Mouse (Mus musculus) cerebral cortex, adult 2 months (tissue): Measurements from ENCODE around the gene Gm28044.

Source experiments
- WGBS: fragments of 180-500 bp; shearing (Covaris S2); methylation state at CpG from one replicate; pipeline ENCODE4 v1.1.7; 2018; 5-methylcytosine and 5-hydroxymethylcytosine counted together

Gm28044 gene

DNA sequence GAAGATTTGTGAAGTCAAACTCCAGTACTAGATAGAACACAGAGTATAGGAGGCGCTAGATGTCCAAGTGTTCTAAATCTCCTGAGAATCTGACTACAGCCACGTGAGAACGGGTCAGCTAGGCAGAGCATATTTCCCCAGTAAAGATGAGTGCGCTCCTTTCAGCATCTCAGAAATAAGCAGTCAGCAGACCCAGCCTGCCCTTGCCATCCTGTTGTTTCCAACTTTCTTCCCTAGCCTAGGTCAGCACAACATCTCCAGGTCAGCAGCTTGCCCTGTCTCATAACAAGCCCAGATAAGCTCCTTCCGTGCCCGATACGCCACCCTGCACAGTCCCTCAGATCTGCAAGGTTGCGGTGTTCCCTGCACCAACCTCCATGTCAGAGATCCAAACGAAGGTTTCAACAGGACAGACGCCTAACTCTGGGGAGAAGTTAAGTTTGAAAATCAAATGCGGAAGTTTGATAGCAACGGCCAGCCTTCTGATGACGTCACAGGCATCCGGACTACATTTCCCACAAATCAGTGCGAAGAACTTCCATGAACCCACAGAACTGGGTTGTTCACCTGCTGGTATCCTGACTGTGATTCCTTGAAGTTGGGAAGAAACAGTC lies at the start of gene Gm28044, which contains the start of gene Zfp953:
TSS of gene Gm28044 (minus strand) at position 406 of the 614 bp plus-strand sequence.
TSS of gene Zfp953 (minus strand) at position 475 of the 614 bp plus-strand sequence.
- WGBS = under 1% methylated on average over 15 of the region's 15 CpGs

DNA sequence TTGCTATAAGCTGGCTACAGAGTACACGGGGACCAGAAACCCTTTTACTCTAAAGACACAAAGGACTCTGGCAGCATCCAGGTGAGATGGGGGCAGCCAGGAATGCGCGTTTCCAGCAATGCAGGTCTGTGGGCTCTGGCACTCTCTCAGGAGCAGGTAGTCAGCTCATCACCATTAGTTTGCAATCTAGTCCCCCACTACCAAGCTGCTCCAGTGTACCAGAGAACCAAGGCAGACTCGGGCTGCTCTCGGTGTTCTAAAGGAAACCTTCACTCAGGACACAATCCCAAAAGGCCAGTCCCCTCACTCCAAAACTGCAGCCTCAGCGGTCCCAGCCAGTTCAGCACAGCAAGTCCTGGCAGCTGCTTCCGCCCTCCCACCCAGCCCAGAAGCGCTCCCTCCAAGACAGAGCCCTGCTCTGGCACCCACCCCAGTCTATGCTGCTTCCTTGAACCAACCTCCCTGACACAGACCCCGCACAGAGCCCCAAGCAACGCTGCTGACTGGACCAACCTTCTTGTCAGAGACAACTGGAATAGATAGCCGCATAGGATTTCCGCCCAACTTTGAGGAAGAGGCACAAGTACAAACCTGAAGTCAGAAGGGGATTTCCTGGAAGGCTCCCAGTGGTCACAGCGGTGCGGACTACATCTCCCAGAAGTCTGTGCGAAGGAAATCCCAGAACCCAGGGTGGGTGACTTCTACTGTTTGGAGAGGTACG lies 39.0 kb upstream of the Gm28044 start, which contains the start of gene Zfp429:
TSS of gene Zfp429 (minus strand) at position 637 of the 721 bp plus-strand sequence.
- WGBS = 5% methylated on average over 16 of the region's 16 CpGs

DNA sequence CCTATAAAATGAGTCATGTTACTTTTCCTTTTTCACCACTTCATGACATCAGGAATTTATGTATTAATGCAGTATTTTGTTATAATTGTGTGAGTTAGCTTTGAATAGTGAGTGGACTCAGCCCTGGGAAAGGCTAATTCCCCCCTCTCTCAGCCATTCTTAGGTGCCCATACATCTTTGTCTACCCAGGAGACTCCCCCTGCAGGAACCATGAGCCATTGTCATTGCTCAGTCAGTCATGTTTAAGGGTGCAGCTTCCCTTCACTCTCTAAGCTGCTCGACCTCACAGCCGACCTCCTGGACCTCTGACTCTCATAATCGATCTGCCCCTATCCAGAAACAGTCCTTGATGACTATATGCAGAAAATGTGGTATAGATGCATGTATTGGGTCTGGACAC lies 15.9 kb upstream of the Gm28044 start:
- WGBS = 58% methylated on average over 3 of the region's 3 CpGs

DNA sequence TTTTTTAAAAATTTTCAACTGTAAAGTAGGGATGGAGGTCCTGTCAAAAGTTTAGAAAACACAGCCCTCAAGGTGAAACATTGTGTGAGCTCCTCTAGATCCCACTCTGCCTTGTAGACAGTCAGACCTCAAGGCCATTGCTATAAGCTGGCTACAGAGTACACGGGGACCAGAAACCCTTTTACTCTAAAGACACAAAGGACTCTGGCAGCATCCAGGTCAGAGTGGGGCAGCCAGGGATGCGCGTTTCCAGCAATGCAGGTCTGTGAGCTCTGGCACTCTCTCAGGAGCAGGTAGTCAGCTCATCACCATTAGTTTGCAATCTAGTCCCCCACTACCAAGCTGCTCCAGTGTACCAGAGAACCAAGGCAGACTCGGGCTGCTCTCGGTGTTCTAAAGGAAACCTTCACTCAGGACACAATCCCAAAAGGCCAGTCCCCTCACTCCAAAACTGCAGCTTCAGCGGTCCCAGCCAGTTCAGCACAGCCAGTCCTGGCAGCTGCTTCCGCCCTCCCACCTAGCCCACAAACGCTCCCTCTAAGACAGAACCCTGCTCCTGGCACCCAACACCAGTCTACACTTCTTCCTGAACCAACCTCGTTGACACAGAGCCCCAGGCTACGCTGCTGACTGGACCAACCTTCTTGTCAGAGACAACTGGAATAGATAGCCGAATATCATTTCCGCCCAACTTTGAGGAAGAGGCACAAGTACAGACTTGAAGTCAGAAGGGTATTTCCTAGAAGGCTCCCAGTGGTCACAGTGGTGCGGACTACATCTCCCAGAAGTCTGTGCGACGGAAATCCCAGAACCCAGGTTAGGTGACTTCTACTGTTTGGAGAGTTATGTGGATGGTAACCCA lies 14.9 kb upstream of the Gm28044 start, which contains the start of the genes Gm28041 and Zfp456:
TSS of gene Gm28041 (minus strand) at position 684 of the 862 bp plus-strand sequence.
TSS of gene Zfp456 (minus strand) at position 761 of the 862 bp plus-strand sequence.
- 21% methylated on average over 15 of the region's 15 CpGs for WGBS

DNA sequence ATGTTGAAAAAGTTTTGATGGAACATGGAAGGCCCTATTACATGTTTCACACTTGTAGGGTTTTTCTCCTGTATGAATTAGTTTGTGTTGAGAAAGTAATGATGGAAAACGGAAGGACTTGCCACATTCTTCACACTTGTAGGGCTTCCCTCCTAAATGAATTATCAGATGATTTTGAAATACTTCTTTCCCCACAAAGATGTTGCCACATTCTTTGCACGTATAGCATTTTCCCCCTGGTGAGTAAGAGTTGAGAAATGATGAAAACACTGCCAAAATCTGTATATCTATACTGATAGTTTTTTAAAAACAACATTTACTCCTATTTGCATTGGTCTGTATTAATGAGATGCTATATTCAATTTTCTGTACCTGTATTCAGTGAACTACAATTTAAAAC lies 16.9 kb downstream of the Gm28044 start:
- 94% methylated on average over 2 of the region's 2 CpGs for WGBS

DNA sequence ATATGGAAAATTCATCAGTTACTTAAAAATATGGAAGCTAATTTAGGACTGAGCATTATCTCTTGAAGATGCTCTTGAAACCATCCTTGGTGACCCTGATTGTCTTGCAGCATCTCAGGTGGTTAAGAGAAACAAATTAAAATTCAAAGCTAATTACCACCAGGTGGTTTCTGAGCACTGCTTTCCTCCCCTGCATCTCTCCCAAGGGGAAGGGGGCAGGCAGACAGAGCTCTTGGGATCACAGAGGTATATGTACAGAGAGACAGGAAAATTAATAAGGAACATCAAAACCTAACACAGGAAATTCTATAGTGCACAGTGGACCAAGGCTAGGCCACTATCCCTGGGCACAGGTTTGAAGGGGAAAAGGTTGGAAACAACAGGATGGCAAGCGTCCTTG lies 27.5 kb downstream of the Gm28044 start:
- 62% methylated on average over 1 of the region's 1 CpGs for WGBS

GRCm38 (mm10) chr13:67332019-67332724 lies 28.2 kb downstream of the Gm28044 start, which contains the start of gene Zfp595:
Gene Zfp595, minus strand, starts transcription at chr13:67332570.
- 8% methylated on average over 17 of the region's 17 CpGs for WGBS

GRCm38 (mm10) chr13:67306718-67307117 lies 53.6 kb downstream of the Gm28044 start:
- 23% methylated on average over 5 of the region's 5 CpGs for WGBS

- 4% methylated on average over 16 of the region's 16 CpGs for WGBS
Measured at GRCm38 (mm10) chr13:67305822-67306672, 54.3 kb downstream of the Gm28044 start, which contains the start of gene Zfp457. Gene Zfp457, minus strand, starts transcription at chr13:67306485.

DNA sequence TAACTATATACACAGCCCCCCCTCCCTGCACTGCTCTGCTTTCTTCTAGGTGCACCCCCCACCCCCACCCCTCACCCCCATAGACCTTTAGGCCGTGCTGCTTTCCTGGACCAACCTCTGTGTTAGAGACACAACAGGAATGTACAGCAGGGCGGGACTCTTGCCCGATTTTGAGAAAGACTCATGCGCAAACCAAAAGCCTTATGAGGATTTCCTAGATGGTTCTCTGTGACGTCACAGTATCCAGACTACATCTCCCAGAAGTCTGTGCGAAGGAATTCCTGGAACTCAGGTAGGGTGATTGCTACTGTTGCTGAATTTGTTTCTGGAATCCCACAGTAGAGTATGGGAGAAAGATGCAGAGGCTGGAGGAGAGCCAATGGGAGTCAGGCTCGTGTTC lies 82.0 kb downstream of the Gm28044 start, which contains the start of gene Zfp458:
TSS of gene Zfp458 (minus strand) at position 153 of the 400 bp plus-strand sequence.
- WGBS = 39% methylated on average over 7 of the region's 7 CpGs

- 40% methylated on average over 8 of the region's 9 CpGs for WGBS
Measured at GRCm38 (mm10) chr13:67269383-67270065, 90.8 kb downstream of the Gm28044 start.

DNA sequence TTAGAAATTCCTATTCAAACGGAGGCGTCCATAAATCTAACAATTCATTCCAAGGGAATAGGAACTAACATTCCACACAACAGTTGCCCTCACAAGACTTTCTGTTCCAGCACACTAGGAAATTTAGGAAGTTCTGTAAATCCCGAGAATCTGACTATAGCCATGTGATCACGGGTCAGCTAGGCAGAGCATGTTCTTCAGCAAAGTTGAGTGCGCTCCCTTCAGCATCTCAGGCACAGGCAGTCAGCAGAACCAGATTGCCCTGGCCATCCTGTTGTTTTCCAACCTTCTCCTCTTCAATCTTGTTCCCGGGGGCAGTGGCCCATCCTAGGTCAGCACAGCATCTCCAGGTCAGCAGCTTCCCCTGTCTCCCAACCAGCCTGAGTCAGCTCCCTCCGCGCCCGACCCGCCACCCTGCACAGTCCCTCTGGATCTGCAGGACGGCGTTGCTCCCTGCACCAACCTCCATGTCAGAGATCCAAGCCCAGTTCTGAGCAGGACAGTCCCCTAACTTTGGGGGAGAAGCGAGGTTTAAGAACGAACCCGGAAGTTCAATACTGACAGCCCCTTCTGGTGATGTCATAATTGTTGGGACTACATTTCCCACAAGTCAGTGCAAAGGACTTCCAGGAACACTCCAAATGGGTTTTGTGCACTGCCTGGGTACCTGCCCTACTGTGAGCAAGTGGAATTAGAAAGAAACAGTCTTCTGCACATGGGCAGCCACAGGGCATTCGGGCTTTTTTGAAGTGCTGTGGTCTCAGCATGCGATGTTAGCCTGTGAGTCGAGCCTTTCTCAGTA lies 91.6 kb downstream of the Gm28044 start:
- 6% methylated on average over 18 of the region's 18 CpGs for WGBS
